Mouse (Mus musculus) kidney, postnatal 0 days (tissue): ENCODE results near the gene Asap2. TPM values are rescaled to one million over a fixed set of nuclear protein-coding genes. Genes with fewer than 3 reads are reported as not detected.

Experiments used
- ATAC-seq: fragments of 200-750 bp; cut with Nextera tagmentation; replicated peaks from 2 replicates; pipeline ENCODE4 v1.8.0; 2017; ENCODE audit warnings: low read depth, moderate number of reproducible peaks, moderate TSS enrichment, moderate library complexity; ENCODE audit not compliant: low FRiP score
- DNase-seq: peaks from one replicate; pipeline ENCODE4 v3.0.0-alpha.2; 2016; ENCODE audit warnings: low spot score
- H3K27ac ChIP-seq: fragments of 300-500 bp; sonication (generic); 2 replicates; pipeline ENCODE4 v1.5.1; 2014; ENCODE audit warnings: mild to moderate bottlenecking
- H3K27me3 ChIP-seq: fragments of 300-500 bp; sonication (generic); 2 replicates; pipeline ENCODE4 v1.6.1; 2014; ENCODE audit warnings: low read length, mixed read lengths; ENCODE audit not compliant: insufficient read depth
- H3K36me3 ChIP-seq: fragments of 300-500 bp; sonication (generic); 2 replicates; pipeline ENCODE4 v1.6.1; 2014; ENCODE audit warnings: low read length, mixed read lengths; ENCODE audit not compliant: insufficient read depth
- H3K4me1 ChIP-seq: fragments of 300-500 bp; sonication (generic); replicated peaks from 2 replicates; pipeline ENCODE4 v1.6.1; 2014; ENCODE audit warnings: antibody characterized with exemption, low read length, mixed read lengths; ENCODE audit not compliant: insufficient read depth
- H3K4me2 ChIP-seq: fragments of 300-500 bp; sonication (generic); 2 replicates; pipeline ENCODE4 v1.6.1; 2014; ENCODE audit warnings: mild to moderate bottlenecking, low read length, moderate library complexity, mixed read lengths
- H3K4me3 ChIP-seq: fragments of 300-500 bp; sonication (generic); replicated peaks from 2 replicates; pipeline ENCODE4 v1.5.1; 2014; ENCODE audit warnings: low read depth, low read length
- H3K9ac ChIP-seq: fragments of 300-500 bp; sonication (generic); 2 replicates; pipeline ENCODE4 v1.6.1; 2014; ENCODE audit warnings: low read depth, low read length
- H3K9me3 ChIP-seq: fragments of 300-500 bp; sonication (generic); replicated peaks from 2 replicates; pipeline ENCODE4 v1.6.1; 2016; ENCODE audit warnings: low read length, inconsistent platforms, mixed read lengths
- CTCF ChIP-seq: IDR thresholded peaks from 2 replicates; pipeline ENCODE4 v1.5.1; 2016; ENCODE audit warnings: antibody characterized with exemption, low read depth, mild to moderate bottlenecking, moderate library complexity
- WGBS: fragments of 180-500 bp; shearing (Covaris S2); extraction: QIAGEN DNeasy Blood & Tissue Kit; methylation state at CpG from one replicate; pipeline ENCODE4 v1.1.7; 2014; 5-methylcytosine and 5-hydroxymethylcytosine counted together
- polyA plus RNA-seq: library from polyadenylated mRNA; unstranded; fragments of >200 nt; fragmentation: Nextera tagmentation; extraction: Ambion mirVana; gene quantifications from 2 replicates; pipeline ENCODE4 v1.2.1, GENCODE M21; 2015

Asap2 gene
- polyA plus RNA-seq, 1 experiment from 2014 or later: 8.0 TPM

DNA sequence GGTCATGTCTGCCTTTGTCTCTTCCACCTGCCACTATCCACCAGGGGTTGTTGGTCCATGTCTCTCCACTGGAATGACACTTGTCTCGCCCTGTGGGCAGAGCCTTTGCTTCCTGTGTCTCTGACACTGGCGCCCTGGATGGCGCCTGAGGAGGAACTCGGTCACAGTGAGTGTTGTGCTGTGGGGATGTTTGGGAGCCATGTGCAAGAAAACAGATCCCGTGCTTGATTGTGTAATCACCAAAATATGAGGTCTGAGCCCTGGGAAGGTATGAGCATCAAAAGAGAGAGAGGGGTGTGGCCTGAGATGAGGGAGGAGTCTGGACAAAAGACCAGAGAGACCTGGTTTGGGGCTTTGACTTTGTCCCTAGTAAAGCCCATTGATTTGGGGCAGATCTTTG is 154.8 kb downstream of the Asap2 start:
- WGBS: 88% methylated on average over 5 of the region's 5 CpGs
- Histone ChIP-seq H3K27me3 (no peaks in the 10 kb centered on the region), H3K4me3 (no peak overlapping the region), H3K4me2 (no peak overlapping the region), H3K27ac (no peak overlapping the region), H3K9ac (no peak overlapping the region), H3K36me3 (no peaks in the 10 kb centered on the region), H3K9me3 (no peaks in the 10 kb centered on the region), H3K4me1 (no peaks in the 10 kb centered on the region)
- no peak for TF ChIP-seq CTCF
- ATAC-seq (no peak), DNase-seq (no peak)

GRCm38 (mm10) chr12:21146826-21147225 is 156.6 kb downstream of the Asap2 start:
- 63% methylated on average over 4 of the region's 4 CpGs for WGBS
- Histone ChIP-seq H3K4me3 (no peak overlapping the region), H3K4me1 (no peaks in the 10 kb centered on the region), H3K4me2 (no peak overlapping the region), H3K36me3 (no peaks in the 10 kb centered on the region), H3K9me3 (no peaks in the 10 kb centered on the region), H3K27ac (no peak overlapping the region), H3K9ac (no peak overlapping the region), H3K27me3 (no peaks in the 10 kb centered on the region)
- DNase-seq (no peak), ATAC-seq (no peak)
- TF ChIP-seq CTCF: no peak

GRCm38 (mm10) chr12:21153279-21153707 is 163.0 kb downstream of the Asap2 start:
- no peak for ATAC-seq
- no peak for TF ChIP-seq CTCF
- no peak for DNase-seq
- Histone ChIP-seq H3K4me2 (no peak overlapping the region), H3K9me3 (no peaks in the 10 kb centered on the region), H3K36me3 (no peaks in the 10 kb centered on the region), H3K27me3 (no peaks in the 10 kb centered on the region), H3K4me1 (no peaks in the 10 kb centered on the region), H3K4me3 (no peak overlapping the region), H3K9ac (no peak overlapping the region), H3K27ac (no peak overlapping the region)
- WGBS: 85% methylated on average over 8 of the region's 8 CpGs

DNA sequence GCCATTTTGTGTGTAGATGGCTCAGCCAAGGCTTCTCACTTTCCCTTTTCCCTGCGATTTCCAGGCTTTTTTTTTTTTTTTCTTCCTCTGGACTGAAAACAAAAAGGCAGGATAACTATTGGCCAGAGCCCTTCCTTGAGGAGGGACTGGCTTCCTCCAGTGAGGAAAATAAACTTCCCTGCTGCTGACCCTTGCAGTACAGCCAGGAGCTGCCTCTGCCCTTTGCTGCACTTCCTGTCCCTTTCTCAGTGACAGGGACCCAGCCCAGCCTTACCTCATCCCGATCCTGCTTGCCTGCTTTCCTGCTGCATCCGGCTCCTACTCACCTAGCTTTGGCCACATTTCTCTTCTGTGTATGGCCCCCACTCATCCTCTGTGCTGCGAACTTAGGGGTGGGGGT is 164.8 kb downstream of the Asap2 start:
- DNase-seq (peak; percentile 55), ATAC-seq (no peak; the same call in 1 of the 2 replicates)
- no peak overlapping the region for H3K4me2 ChIP-seq

DNA sequence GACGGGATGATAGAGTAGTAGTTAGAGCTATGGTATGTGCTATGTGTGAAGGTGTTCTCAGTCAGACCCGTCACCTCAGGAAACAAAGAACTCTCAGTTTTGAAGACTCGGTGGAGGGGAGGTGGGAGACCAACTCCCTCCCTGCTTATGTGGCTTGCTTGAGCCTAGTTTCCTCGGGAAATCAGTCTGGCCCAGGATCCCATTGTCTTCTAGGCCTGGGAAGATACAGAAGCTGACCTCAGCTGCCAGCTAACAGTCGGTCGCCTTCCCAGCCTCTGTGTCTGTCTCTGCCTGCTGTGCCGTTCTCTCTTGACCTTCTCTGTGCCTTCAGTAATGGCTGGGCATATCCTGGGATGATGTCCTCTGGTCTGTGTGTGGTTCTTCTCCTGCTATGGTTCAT is 169.0 kb downstream of the Asap2 start:
- WGBS: 65% methylated on average over 7 of the region's 7 CpGs
- Histone ChIP-seq H3K27ac (peak overlapping the region; percentile 65), H3K36me3 (no peaks in the 10 kb centered on the region), H3K4me2 (no peak overlapping the region), H3K27me3 (no peaks in the 10 kb centered on the region), H3K4me1 (peaks cover 23% of the 10 kb centered on the region), H3K9ac (no peak overlapping the region), H3K4me3 (no peak overlapping the region), H3K9me3 (no peaks in the 10 kb centered on the region)
- ATAC-seq (no peak), DNase-seq (no peak)
- TF ChIP-seq CTCF: no peak

More for the DNA sequence above, 164.8 kb downstream of the Asap2 start:
- Histone ChIP-seq H3K27me3 (no peaks in the 10 kb centered on the region), H3K36me3 (no peaks in the 10 kb centered on the region), H3K9me3 (no peaks in the 10 kb centered on the region), H3K4me1 (peaks cover 11% of the 10 kb centered on the region), H3K4me3 (no peak overlapping the region), H3K9ac (no peak overlapping the region), H3K27ac (0 out of 2 replicates have a peak overlapping the region, but pooled peaks have one; percentile 47)
- 27% methylated on average over 4 of the region's 4 CpGs for WGBS
- TF ChIP-seq CTCF: no peak

GRCm38 (mm10) chr12:21160327-21160828 is 170.1 kb downstream of the Asap2 start:
- no peak for ATAC-seq
- WGBS: 41% methylated on average over 8 of the region's 8 CpGs
- TF ChIP-seq CTCF: no peak
- H3K27me3 ChIP-seq: no peaks in the 10 kb centered on the region
- no peaks in the 10 kb centered on the region for H3K9me3 ChIP-seq
- no peak overlapping the region for H3K9ac ChIP-seq
- peak; percentile 54 for DNase-seq
- no peak overlapping the region for H3K4me3 ChIP-seq
- peaks cover 29% of the 10 kb centered on the region for H3K4me1 ChIP-seq
- no peaks in the 10 kb centered on the region for H3K36me3 ChIP-seq
- H3K27ac ChIP-seq: 0 out of 2 replicates have a peak overlapping the region, but pooled peaks have one; percentile 65
- H3K4me2 ChIP-seq: peak overlapping the region; percentile 14; the same call in 1 of the 2 replicates

DNA sequence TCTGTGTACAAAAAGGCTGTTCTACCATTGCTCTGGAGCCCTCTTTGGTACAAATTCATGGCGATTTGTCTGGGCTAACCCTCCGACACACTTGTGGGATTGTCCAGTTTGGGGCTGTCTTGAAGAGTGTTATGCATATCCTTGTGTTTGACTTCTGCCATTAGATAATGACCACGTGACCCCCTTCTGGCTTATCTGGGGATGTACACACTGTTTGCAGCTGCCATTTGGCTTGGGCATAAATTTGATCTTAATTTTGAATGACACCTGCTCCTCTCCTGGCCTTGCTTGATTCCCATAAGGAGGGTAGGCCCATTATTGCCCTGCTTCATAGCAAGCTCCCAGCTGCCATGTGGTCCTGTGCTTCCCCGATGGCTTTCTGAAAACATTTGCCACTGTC is 171.6 kb downstream of the Asap2 start:
- no peak overlapping the region for H3K4me3 ChIP-seq
- H3K36me3 ChIP-seq: no peaks in the 10 kb centered on the region
- ATAC-seq: no peak
- no peak for TF ChIP-seq CTCF
- no peak overlapping the region for H3K27ac ChIP-seq
- DNase-seq: no peak
- no peaks in the 10 kb centered on the region for H3K27me3 ChIP-seq
- WGBS: 89% methylated on average over 4 of the region's 4 CpGs
- H3K4me1 ChIP-seq: peaks cover 40% of the 10 kb centered on the region
- no peaks in the 10 kb centered on the region for H3K9me3 ChIP-seq
- no peak overlapping the region for H3K4me2 ChIP-seq
- no peak overlapping the region for H3K9ac ChIP-seq
